Comparison of ENCODE assay signal across 9 mouse cellular contexts in the genomic region with DNA sequence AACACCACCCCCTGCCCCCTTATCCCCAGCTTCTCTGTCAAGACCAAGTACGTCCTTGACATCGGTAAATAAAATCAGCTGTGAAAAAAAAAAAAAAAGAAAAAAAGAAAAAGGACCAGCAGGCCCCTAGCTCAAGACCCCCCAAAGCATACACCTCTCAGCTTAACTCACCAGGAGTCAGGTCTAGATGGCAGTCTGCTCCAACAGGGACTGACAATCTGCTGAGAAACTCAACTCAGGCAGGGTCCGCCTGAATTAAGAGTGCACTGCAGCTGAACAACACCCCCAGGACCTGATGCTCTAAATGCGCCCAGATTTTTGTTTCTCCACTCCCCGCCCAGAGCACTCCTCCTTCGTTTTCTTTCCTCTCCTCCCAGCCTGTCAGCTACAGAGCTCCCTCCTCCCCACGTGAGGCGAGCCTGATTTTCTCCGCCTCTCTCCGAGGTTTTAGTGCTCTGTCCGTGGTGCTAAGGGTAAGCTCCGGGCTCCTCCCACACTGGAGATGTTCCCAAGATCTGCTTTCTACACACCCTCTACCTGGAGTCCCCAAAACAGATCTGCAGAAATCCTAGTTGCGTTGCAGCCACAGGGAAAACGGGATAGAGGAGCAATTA.
DNase-seq lines count a peak whose midpoint lies in the region; ATAC-seq lines count a peak whose summit lies in the region.
"Had no signal": no experiment of that assay in that cellular context is flagged by ENCODE, and none has a peak within 500 bp of the region (broad histone marks: within the 10 kb centered on the region; RNA-seq: fewer than 3 reads in every experiment).

No protein-coding gene starts in this region.

- intact Hi-C loops in heart, postnatal 36 days (cut with DNase I): no loop called here
- intact Hi-C loops in left cerebral cortex, postnatal 25 days (cut with DNase I): loop anchor here (5.0 kb wide), 1 partner anchor 60 kb away; no protein-coding TSS in a partner anchor

- DNase-seq in heart, postnatal 36 days: no peak
- peak; percentile 75 for DNase-seq in embryo, embryonic 11 days
- DNase-seq in left cerebral cortex, postnatal 25 days (ENCODE audit: low spot score in 2 of 2): peak; percentile 42 to 74
- DNase-seq in ovary, postnatal 36 days (ENCODE audit: low spot score): peak; percentile 5
- no peak for DNase-seq in natural killer cell, adult 2 months (ENCODE audit: low spot score in 2 of 2)
- no peak for DNase-seq in spleen, postnatal 36 days (ENCODE audit: low spot score in 2 of 2)

- H3K4me1 ChIP-seq in heart, embryonic 15.5 days (replicated peaks): no peaks in the 10 kb centered on the region
- no peaks in the 10 kb centered on the region for H3K4me1 ChIP-seq in hindbrain, embryonic 15.5 days (replicated peaks)

- H3K27ac ChIP-seq in heart, embryonic 15.5 days: no peak overlapping the region
- no peak overlapping the region for H3K27ac ChIP-seq in hindbrain, embryonic 15.5 days (replicated peaks)

- H3K4me3 ChIP-seq in heart, embryonic 15.5 days: no peak overlapping the region
- peak overlapping the region; percentile 41 for H3K4me3 ChIP-seq in hindbrain, embryonic 15.5 days

- no peaks in the 10 kb centered on the region for H3K9me3 ChIP-seq in heart, embryonic 15.5 days (replicated peaks)
- no peaks in the 10 kb centered on the region for H3K9me3 ChIP-seq in hindbrain, embryonic 15.5 days
- H3K9me3 ChIP-seq: G1E had no signal

- WGBS in heart, embryonic 15.5 days: 3% methylated on average over 14 of the region's 14 CpGs
- under 1% methylated on average over 14 of the region's 14 CpGs for WGBS in hindbrain, embryonic 15.5 days

- H3K9ac ChIP-seq in heart, embryonic 15.5 days: no peak overlapping the region
- H3K9ac ChIP-seq in hindbrain, embryonic 15.5 days: peak overlapping the region; percentile 39

- 0 out of 2 replicates have a peak overlapping the region, but pooled peaks have one; percentile 6 for H3K4me2 ChIP-seq in heart, embryonic 15.5 days
- H3K4me2 ChIP-seq in hindbrain, embryonic 15.5 days: peak overlapping the region; percentile 65

- no peaks in the 10 kb centered on the region for H3K36me3 ChIP-seq in heart, embryonic 15.5 days
- no peaks in the 10 kb centered on the region for H3K36me3 ChIP-seq in hindbrain, embryonic 15.5 days
- H3K36me3 ChIP-seq: G1E had no signal

- no peaks in the 10 kb centered on the region for H3K27me3 ChIP-seq in heart, embryonic 15.5 days
- H3K27me3 ChIP-seq in hindbrain, embryonic 15.5 days: no peaks in the 10 kb centered on the region

- no peak for ATAC-seq in heart, embryonic 15.5 days (replicated peaks; ENCODE audit: insufficient number of reproducible peaks, insufficient read depth, low FRiP score, low read depth)
- peak; percentile 76 for ATAC-seq in hindbrain, embryonic 15.5 days (ENCODE audit: low FRiP score, low read depth)

Comparison
In these comparisons a context has a peak if more than half of its experiments do, and no peak if none do; other contexts are left out.
1. DNase-seq: peak in embryo, embryonic 11 days (single experiment), left cerebral cortex, postnatal 25 days (2 of 2) and ovary, postnatal 36 days (single experiment); none in heart, postnatal 36 days (0 of 2), natural killer cell, adult 2 months (0 of 2) and spleen, postnatal 36 days (0 of 2).